Mouse (Mus musculus): ENCODE results near the gene Dnaja3.

DNA sequence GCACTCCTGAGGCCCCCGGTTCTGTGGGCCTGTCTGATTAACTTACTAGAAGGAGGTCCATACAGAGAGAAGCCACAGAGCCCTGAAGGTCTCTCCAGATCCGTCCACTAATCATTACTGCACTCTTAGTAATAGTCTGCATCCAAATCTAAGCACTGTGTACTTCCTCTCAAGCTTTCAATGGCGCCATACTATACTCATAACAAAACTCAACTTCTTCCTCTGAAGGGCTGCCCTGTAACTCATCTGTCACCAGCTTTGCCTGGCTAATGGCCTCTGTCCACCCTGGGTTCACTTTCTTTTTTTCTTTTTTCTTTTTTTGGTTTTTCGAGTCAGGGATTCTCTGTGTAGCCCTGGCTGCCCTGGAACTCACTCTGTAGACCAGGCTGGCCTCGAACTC, 38.3 kb downstream of the Dnaja3 start:
- no peak for TF ChIP-seq POLR2A (IDR thresholded peaks at IDR 0.05; ENCODE audit: insufficient read length, low read depth)
- TF ChIP-seq MAX (IDR thresholded peaks at IDR 0.05; ENCODE audit: low read depth), result no peak
- TF ChIP-seq SRF (IDR thresholded peaks at IDR 0.05; ENCODE audit: control insufficient read depth, insufficient read length, low read depth), result no peak
- no peak for TF ChIP-seq CEBPB (IDR thresholded peaks at IDR 0.05; ENCODE audit: insufficient read depth, poor library complexity, severe bottlenecking)
- TF ChIP-seq TCF12 (IDR thresholded peaks at IDR 0.05; ENCODE audit: insufficient read depth, poor library complexity, severe bottlenecking), result no peak
- TF ChIP-seq E2F4 (IDR thresholded peaks at IDR 0.05; ENCODE audit: insufficient read depth), result no peak
- TF ChIP-seq USF1 (IDR thresholded peaks at IDR 0.05; ENCODE audit: low read depth), result no peak
